Mouse (Mus musculus) megakaryocyte-erythroid progenitor cell, adult 5-6 weeks (primary cell): ENCODE results near the gene Dalrd3. TPM values are rescaled to one million over a fixed set of nuclear protein-coding genes. Genes with fewer than 3 reads are reported as not detected.

Experiments used
- ATAC-seq: replicated peaks from 2 replicates; pipeline ENCODE4 v1.8.0; 2016; ENCODE audit warnings: mild to moderate bottlenecking, inconsistent platforms; ENCODE audit not compliant: severe bottlenecking, poor library complexity, low FRiP score, low TSS enrichment
- total RNA-seq, 2 experiments: library from RNA; stranded (forward) in 1 of 2; stranded (reverse) in 1 of 2; fragments of 200-1000, 215-1000 nt in 1 of 2; fragments of >200 nt in 1 of 2; fragmentation: Nextera tagmentation in 1 of 2; gene quantifications; 2 replicates each; pipeline ENCODE4 v1.2.3; 2014 to 2017

Dalrd3 gene
- total RNA-seq (2014; fragmentation: Nextera tagmentation) = 119 and 182 TPM in 2 replicates
- total RNA-seq (2017) = 27.5 and 61.0 TPM in 2 replicates

GRCm38 (mm10) chr9:108569381-108570206 is at the start of gene Dalrd3:
Gene Dalrd3 (plus strand): TSS chr9:108569886.
- ATAC-seq = peak; percentile 48

- ATAC-seq = no peak; the same call in 1 of the 2 replicates
These were observed 48.1 kb upstream of the Dalrd3 start for GRCm38 (mm10) chr9:108521604-108522003.

GRCm38 (mm10) chr9:108523341-108523740 is 46.3 kb upstream of the Dalrd3 start:
- no peak for ATAC-seq

- no peak for ATAC-seq
These were observed 44.3 kb upstream of the Dalrd3 start for GRCm38 (mm10) chr9:108525400-108525799.

- no peak for ATAC-seq
These were observed 38.7 kb upstream of the Dalrd3 start for GRCm38 (mm10) chr9:108530954-108531353.

GRCm38 (mm10) chr9:108531496-108531895 is 38.2 kb upstream of the Dalrd3 start:
- no peak for ATAC-seq

- ATAC-seq = no peak
These were observed 28.8 kb upstream of the Dalrd3 start for GRCm38 (mm10) chr9:108540846-108541245.

GRCm38 (mm10) chr9:108545986-108546385 is 23.7 kb upstream of the Dalrd3 start:
- no peak for ATAC-seq

GRCm38 (mm10) chr9:108546875-108547274 is 22.8 kb upstream of the Dalrd3 start:
- ATAC-seq = no peak

GRCm38 (mm10) chr9:108559169-108559568 is 10.5 kb upstream of the Dalrd3 start:
- ATAC-seq = no peak

GRCm38 (mm10) chr9:108560227-108560841 is 9.4 kb upstream of the Dalrd3 start, which contains the start of gene Impdh2:
Gene Impdh2 (plus strand): TSS chr9:108560286.
- ATAC-seq = peak; percentile 94

- ATAC-seq = no peak
These were observed 6.0 kb upstream of the Dalrd3 start for GRCm38 (mm10) chr9:108563671-108564070.

- ATAC-seq = 0 out of 2 replicates have a peak, but pooled peaks have one; percentile 6
These were observed 5.6 kb upstream of the Dalrd3 start for GRCm38 (mm10) chr9:108564131-108564530.

GRCm38 (mm10) chr9:108565881-108566814 is 3.5 kb upstream of the Dalrd3 start:
- ATAC-seq = peak; percentile 0; the same call in 1 of the 2 replicates

GRCm38 (mm10) chr9:108566815-108567776 is 2.6 kb upstream of the Dalrd3 start, which contains the start of gene Ndufaf3:
Gene Ndufaf3 (minus strand): TSS chr9:108567434.
- peak; percentile 56 for ATAC-seq

- no peak for ATAC-seq
These were observed 1.7 kb upstream of the Dalrd3 start for GRCm38 (mm10) chr9:108567931-108568419.

GRCm38 (mm10) chr9:108568511-108568921 is 1.2 kb upstream of the Dalrd3 start:
- ATAC-seq = no peak
